Mouse (Mus musculus) forebrain, postnatal 0 days (tissue): ENCODE measurements at regions not wholly inside any gene's neighbourhood (a gene's known extent, or its start where the extent isn't known, plus 50 kb on each side); places are given as distances from the start of the nearest gene placed in this dataset.
A peak's percentile ranks its signal among the peaks of the same experiment; 100 is the strongest.

Source experiments
- ATAC-seq: fragments of 200-750 bp; cut with Nextera tagmentation; 2 replicates; pipeline ENCODE4 v1.8.0; 2017; ENCODE audit warnings: mild to moderate bottlenecking, moderate library complexity
- DNase-seq: peaks from one replicate; pipeline ENCODE4 v3.0.0-alpha.2; 2015
- H3K27ac ChIP-seq: fragments of 300-500 bp; sonication (generic); 2 replicates; pipeline ENCODE4 v1.5.1; 2014; ENCODE audit warnings: low read depth, mild to moderate bottlenecking, antibody characterized with exemption, low read length, moderate library complexity, mixed read lengths
- H3K27me3 ChIP-seq: fragments of 300-500 bp; sonication (generic); 2 replicates; pipeline ENCODE4 v1.6.1; 2014; ENCODE audit warnings: mild to moderate bottlenecking, low read length, mixed read lengths; ENCODE audit not compliant: insufficient read depth
- H3K36me3 ChIP-seq: fragments of 300-500 bp; sonication (generic); 2 replicates; pipeline ENCODE4 v1.6.1; 2014; ENCODE audit warnings: mild to moderate bottlenecking, moderate library complexity; ENCODE audit not compliant: insufficient read depth
- H3K4me1 ChIP-seq: fragments of 300-500 bp; sonication (generic); 2 replicates; pipeline ENCODE4 v1.6.1; 2014; ENCODE audit warnings: antibody characterized with exemption; ENCODE audit not compliant: insufficient read depth
- H3K4me2 ChIP-seq: fragments of 300-500 bp; sonication (generic); 2 replicates; pipeline ENCODE4 v1.6.1; 2014; ENCODE audit warnings: low read depth, mild to moderate bottlenecking, moderate library complexity
- H3K4me3 ChIP-seq: fragments of 300-500 bp; sonication (generic); 2 replicates; pipeline ENCODE4 v1.5.1; 2014; ENCODE audit warnings: low read depth, low read length, mixed read lengths
- H3K9ac ChIP-seq: fragments of 300-500 bp; sonication (generic); 2 replicates; pipeline ENCODE4 v1.6.1; 2014; ENCODE audit warnings: mild to moderate bottlenecking
- H3K9me3 ChIP-seq: fragments of 300-500 bp; sonication (generic); 2 replicates; pipeline ENCODE4 v1.6.1; 2016; ENCODE audit warnings: low read length
- CTCF ChIP-seq: sonication (generic); IDR thresholded peaks from 2 replicates; pipeline ENCODE4 v1.5.1; 2016; ENCODE audit warnings: antibody characterized with exemption, control low read depth, low read depth
- WGBS: fragments of 180-500 bp; shearing (Covaris S2); extraction: QIAGEN DNeasy Blood & Tissue Kit; methylation state at CpG from one replicate; pipeline ENCODE4 v1.1.7; 2014; 5-methylcytosine and 5-hydroxymethylcytosine counted together

DNA sequence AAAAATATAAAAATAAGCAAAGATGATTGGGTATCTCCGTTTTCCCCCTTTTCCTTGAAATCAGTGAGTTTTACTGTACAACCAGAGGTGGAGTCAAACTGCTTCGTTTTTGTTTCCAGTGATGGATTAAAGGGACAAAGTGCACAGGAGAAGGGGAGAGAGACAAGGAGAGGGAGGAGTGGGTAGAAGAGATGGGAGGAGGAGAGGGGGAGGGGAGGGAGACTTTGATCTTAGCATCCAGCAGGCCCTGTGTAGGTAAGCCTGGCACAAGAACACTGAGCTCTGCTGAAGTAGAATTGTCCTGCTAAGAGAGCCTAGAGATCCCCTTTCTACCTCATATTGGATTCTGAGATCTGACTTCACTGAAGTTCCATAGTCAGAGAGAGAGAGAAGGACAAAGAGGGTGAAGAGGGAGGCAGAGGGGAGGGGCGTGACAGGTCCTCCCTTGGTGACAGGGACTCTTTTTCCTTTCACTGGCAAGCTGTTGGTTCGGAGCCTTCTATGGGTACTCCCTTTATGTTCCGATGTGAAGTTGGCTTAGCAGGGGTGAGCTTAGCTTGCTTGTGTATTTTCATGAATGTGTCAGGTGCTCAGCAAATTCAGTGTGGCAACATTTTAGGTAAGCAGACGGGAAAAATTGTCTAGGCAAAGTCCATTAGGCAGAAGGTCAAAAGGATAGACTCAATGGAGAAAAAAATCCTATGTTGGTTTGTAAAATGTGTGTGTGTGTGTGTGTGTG, 154.4 kb upstream of the Tnp1 start:
- 0 out of 2 replicates have a peak, but pooled peaks have one; percentile 20 for ATAC-seq
- no peak overlapping the region for H3K27ac ChIP-seq

DNA sequence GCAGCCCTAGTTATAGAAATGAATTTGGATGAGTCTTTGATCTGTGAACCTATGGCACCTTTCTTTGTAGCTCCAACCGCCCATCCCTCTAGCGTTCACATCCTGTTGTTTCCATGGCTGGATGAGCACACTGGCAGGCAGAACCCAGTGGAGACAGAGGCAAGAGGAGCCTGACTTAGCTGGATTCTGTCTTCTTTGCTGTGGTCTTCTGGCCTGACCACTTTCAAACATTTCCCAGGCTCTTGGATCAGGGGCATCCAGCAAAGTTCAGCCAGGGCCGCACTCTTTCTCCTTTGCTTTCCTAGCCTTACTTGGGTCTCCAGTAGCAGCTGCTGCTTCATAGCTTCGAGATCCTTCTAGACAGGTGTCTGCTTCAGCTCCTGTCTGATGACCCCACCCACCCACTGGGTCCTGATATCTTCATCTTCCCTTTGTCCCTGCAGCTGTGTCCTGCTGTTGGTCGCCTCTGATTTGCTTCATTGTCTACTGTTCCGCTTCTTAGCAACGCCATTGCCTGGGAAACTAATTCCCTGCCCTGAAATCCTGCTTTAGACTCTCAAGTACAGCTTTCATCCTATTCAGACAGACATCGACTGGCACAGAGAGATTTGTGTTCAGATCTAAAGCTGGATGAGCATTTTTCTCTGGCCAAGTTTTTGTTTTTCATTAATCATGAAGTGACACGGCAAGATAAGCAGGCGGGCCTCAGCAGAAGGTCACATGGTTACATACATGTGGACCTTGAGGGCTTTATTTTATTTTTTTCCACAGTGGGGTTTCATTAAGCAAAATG, 153.6 kb upstream of the Tnp1 start:
- Histone ChIP-seq H3K9me3 (no peaks in the 10 kb centered on the region), H3K27ac (no peak overlapping the region), H3K4me3 (no peak overlapping the region), H3K36me3 (no peaks in the 10 kb centered on the region), H3K9ac (no peak overlapping the region), H3K4me2 (no peak overlapping the region), H3K27me3 (no peaks in the 10 kb centered on the region), H3K4me1 (0 out of 2 replicates have a peak, but pooled peaks cover 5% of the 10 kb centered on the region)
- ATAC-seq (peak; percentile 71), DNase-seq (peak; percentile 39)
- no peak for TF ChIP-seq CTCF
- 29% methylated on average over 10 of the region's 10 CpGs for WGBS

More for the DNA sequence above, 154.4 kb upstream of the Tnp1 start:
- H3K4me1 ChIP-seq = 0 out of 2 replicates have a peak, but pooled peaks cover 5% of the 10 kb centered on the region
- H3K27me3 ChIP-seq = no peaks in the 10 kb centered on the region
- no peak overlapping the region for H3K9ac ChIP-seq
- DNase-seq = no peak
- no peaks in the 10 kb centered on the region for H3K9me3 ChIP-seq
- TF ChIP-seq CTCF = no peak
- WGBS = 30% methylated on average over 6 of the region's 6 CpGs
- no peaks in the 10 kb centered on the region for H3K36me3 ChIP-seq
- no peak overlapping the region for H3K4me2 ChIP-seq
- no peak overlapping the region for H3K4me3 ChIP-seq

DNA sequence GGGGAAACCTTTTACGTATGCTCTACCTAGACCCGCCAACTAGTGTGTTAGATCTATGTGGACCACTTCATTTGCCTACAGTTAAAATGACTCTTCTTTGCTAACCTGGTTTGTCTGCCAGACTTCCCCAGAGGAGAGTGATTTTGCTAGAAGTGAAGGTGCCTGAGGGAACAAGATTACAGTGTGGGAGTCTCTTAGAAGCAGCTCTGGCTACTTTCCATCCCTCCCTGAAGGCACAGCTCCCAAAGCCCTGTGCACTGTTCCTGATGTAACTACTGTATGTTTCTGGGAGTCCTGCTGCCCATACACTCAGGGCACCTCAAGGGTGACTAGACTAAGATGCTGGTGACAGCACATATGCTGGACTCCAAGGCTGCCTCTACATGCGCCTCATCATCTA, 144.5 kb upstream of the Tnp1 start:
- DNase-seq (no peak), ATAC-seq (no peak)
- Histone ChIP-seq H3K4me2 (no peak overlapping the region), H3K9me3 (no peaks in the 10 kb centered on the region), H3K4me1 (no peaks in the 10 kb centered on the region), H3K9ac (no peak overlapping the region), H3K4me3 (no peak overlapping the region), H3K36me3 (no peaks in the 10 kb centered on the region), H3K27ac (no peak overlapping the region), H3K27me3 (no peaks in the 10 kb centered on the region)
- TF ChIP-seq CTCF = no peak
- 92% methylated on average over 3 of the region's 3 CpGs for WGBS

DNA sequence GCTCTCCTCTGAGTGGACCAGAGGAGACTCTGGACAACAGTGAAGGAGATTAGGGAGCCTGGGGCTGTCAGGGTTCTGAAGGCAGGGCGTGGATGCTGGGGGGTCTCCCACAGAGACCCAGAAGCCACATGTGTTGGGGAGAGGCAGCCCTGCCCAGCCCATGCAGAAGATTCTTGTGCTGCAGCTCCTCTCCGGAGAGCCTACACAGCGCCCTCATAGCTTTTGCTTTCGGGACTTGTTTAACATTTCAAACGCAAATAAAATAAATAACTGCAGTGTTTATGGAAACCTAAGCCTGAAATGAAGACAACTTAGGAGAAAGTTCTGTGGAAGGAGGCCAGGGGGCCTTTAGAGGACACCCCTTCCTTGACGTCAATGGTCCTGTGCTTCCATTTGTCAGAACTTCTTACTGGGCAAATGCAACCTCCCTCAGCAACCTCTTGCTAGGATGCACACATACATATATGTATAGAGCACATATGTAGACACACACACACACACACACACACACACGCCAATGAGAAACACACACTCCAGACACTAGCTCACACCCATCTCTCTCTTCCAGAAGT, 143.8 kb upstream of the Tnp1 start:
- Histone ChIP-seq H3K4me2 (no peak overlapping the region), H3K4me3 (no peak overlapping the region), H3K4me1 (no peaks in the 10 kb centered on the region), H3K36me3 (no peaks in the 10 kb centered on the region), H3K27me3 (no peaks in the 10 kb centered on the region), H3K9me3 (no peaks in the 10 kb centered on the region), H3K27ac (no peak overlapping the region), H3K9ac (no peak overlapping the region)
- DNase-seq = no peak
- ATAC-seq = no peak
- 90% methylated on average over 7 of the region's 7 CpGs for whole genome bisulfite sequencing
- TF ChIP-seq CTCF = no peak

DNA sequence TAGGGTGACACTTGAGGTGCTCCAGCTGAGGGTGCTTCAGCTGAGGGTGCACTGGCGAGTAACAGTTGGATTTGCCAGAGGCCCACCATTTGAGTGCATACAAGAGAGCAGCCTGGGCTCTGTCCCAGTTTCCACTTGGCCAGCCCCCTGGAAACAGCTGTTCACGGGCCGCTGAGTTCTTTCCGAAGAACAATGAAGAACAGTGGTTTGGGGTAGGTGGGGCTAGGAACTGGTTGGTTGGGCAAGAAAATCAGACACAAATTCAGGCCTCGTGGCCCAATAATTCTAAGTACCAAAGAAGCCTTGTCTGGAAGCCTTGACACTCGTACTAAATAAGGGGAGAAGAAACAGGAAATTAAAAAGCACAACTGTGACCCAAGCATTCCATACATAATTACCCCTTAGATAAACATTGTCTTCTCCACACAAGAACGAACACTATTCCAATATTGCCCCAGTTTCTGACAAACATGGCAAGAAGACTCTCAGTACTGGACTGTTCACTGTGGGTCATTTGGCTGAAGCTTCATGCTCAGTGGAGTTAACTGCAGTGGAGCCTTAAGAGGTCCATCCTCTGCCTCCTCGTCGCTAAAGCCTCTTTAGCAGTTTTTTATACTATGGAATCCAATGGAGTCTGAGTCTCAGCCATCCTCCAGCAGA, 137.9 kb upstream of the Tnp1 start:
- no peak for TF ChIP-seq CTCF
- Histone ChIP-seq H3K36me3 (no peaks in the 10 kb centered on the region), H3K4me2 (no peak overlapping the region), H3K27ac (no peak overlapping the region), H3K9me3 (no peaks in the 10 kb centered on the region), H3K27me3 (no peaks in the 10 kb centered on the region), H3K9ac (no peak overlapping the region), H3K4me3 (no peak overlapping the region), H3K4me1 (no peaks in the 10 kb centered on the region)
- 45% methylated on average over 9 of the region's 9 CpGs for WGBS
- ATAC-seq (no peak), DNase-seq (no peak)

DNA sequence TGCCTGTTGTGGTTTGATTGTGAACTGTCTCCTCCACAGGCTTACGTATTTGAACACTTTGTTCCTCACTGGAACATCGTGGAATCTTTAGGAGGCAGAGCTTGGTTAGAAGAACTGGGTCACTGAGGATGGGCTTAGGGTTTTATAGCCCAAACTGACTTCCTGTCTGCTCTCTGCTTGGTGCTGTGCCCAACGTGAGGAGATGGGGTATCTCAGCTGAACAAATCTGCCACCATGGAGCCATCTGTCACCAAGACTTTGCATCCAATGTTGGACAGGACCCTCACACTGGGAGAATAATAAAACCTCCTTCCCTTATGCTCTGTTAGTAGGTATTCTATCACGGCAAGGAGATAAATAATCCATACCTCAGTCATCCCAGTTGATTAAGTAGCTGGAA, 134.2 kb upstream of the Tnp1 start:
- DNase-seq = no peak
- H3K27me3 ChIP-seq = no peaks in the 10 kb centered on the region
- H3K9me3 ChIP-seq = no peaks in the 10 kb centered on the region
- no peak for TF ChIP-seq CTCF
- H3K36me3 ChIP-seq = no peaks in the 10 kb centered on the region
- H3K4me1 ChIP-seq = no peaks in the 10 kb centered on the region
- no peak overlapping the region for H3K27ac ChIP-seq
- H3K4me2 ChIP-seq = no peak overlapping the region
- 90% methylated on average over 4 of the region's 4 CpGs for WGBS
- H3K9ac ChIP-seq = no peak overlapping the region
- no peak for ATAC-seq
- no peak overlapping the region for H3K4me3 ChIP-seq
